Mouse (Mus musculus): ENCODE measurements around the gene Olfml2a.

DNA sequence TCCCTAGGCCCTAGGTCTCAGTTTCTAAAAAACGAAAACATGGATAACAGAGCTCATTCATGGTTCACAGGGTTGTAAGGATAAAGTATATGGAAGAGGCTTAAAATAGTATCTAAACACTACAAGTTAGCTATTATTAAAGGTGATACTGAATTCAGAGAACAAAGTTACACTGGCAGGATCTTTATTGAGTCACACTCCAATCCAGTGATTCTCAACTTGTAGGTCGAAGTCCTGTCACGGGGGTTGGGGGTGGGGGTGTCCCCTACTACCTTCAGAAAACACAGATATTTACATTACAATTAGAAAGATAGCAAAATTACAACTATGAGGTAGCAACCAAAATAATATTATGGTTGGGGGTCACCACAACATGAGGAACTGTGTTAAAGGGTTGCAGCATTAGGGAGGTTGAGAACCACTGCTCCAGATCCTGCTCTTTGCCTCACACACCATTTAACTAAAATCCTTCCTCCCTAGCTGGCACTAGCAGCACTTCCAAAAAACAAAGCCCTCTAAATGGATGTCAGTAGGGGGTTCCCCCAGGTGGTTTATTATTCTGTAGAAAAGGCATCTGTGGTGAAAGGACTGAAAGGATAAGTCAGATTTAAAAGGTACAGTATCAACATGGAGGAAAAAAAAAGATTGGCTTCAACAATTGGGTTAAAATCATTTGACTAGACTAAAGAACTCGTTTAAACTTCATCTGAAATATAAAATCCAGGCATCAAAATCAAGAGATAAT lies 14.7 kb upstream of the Olfml2a start:
- TF ChIP-seq TCF12 (IDR thresholded peaks at IDR 0.05; ENCODE audit: low read depth, low read length), result no peak
- TF ChIP-seq CHD1 (IDR thresholded peaks at IDR 0.05; ENCODE audit: low read depth, low read length), result no peak
- no peak for TF ChIP-seq SIN3A (IDR thresholded peaks at IDR 0.05; ENCODE audit: low read length)
- no peak for TF ChIP-seq ZC3H11A (IDR thresholded peaks at IDR 0.05; ENCODE audit: low read depth, low read length)
- TF ChIP-seq EP300 (IDR thresholded peaks at IDR 0.05; ENCODE audit: low read depth in 1 of 2, low read length in 2 of 2), result no peak

Data from MEL (cell line).